ENCODE assay signal across 9 mouse cellular contexts in the genomic region with DNA sequence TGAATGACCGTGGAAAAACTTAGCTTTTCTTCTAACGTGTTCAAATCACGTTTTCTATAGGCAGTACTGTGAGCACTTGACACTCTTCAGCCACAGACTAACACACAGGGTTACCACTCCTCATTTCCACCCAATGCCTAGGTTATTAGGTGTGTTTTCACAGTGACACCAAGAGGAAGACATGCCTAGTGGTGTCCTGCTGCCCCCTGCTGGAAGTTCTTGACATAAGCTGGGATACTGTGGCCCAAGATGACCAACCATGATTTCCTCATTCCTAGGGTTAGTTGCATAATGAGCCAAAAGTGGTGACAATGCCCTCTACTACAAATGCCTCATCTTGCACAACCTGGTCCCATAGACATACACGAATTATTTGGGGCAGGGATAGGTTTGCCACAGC. TPM values are rescaled to one million over a fixed set of nuclear protein-coding genes. Genes with fewer than 3 reads are reported as not detected.
A peak's percentile ranks its signal among the peaks of the same experiment; 100 is the strongest.
DNase-seq lines count a peak whose midpoint lies in the region; ATAC-seq and TF ChIP-seq lines count a peak whose summit lies in the region.
"Had no signal": no experiment of that assay in that cellular context is flagged by ENCODE, and none has a peak within 500 bp of the region (broad histone marks: within the 10 kb centered on the region; RNA-seq: fewer than 3 reads in every experiment).

No protein-coding gene starts in this region.

- H3K36me3 ChIP-seq in C2C12 (ENCODE audit: control insufficient read depth, insufficient read depth): peaks cover 38% of the 10 kb centered on the region
- peaks cover 56% of the 10 kb centered on the region for H3K36me3 ChIP-seq in heart, embryonic 12.5 days
- peaks cover 16% of the 10 kb centered on the region; the same call in 1 of the 2 replicates for H3K36me3 ChIP-seq in kidney, postnatal 0 days (ENCODE audit: insufficient read depth, low read length)
- H3K36me3 ChIP-seq in liver, adult 2 months (ENCODE audit: control insufficient read depth, insufficient read depth, low read length): peaks cover 12% of the 10 kb centered on the region

- no peak overlapping the region for H3K9ac ChIP-seq in heart, embryonic 12.5 days
- no peak overlapping the region for H3K9ac ChIP-seq in kidney, postnatal 0 days (ENCODE audit: low read depth, low read length)
- no peak overlapping the region for H3K9ac ChIP-seq in liver, adult 2 months (ENCODE audit: low read depth, low read length)
- H3K9ac ChIP-seq: embryonic facial prominence, embryonic 13.5 days had no signal

- TF ChIP-seq CTCF in C2C12 (IDR thresholded peaks at IDR 0.05; ENCODE audit: control insufficient read depth, insufficient read depth, insufficient read length): peak; percentile 75
- peak; percentile 74; the same call in 1 of the 2 replicates for TF ChIP-seq CTCF in embryonic fibroblast, embryonic 13.5 days (IDR thresholded peaks at IDR 0.05; ENCODE audit: borderline replicate concordance, insufficient read depth, low read length)
- peak; percentile 98 for TF ChIP-seq CTCF in kidney, postnatal 0 days (IDR thresholded peaks at IDR 0.05; ENCODE audit: low read depth)
- peak; percentile 71 for TF ChIP-seq CTCF in liver, adult 2 months (IDR thresholded peaks at IDR 0.05; ENCODE audit: low read depth, low read length)

- 0 out of 2 replicates have a peak, but pooled peaks cover 2% of the 10 kb centered on the region for H3K4me1 ChIP-seq in embryonic fibroblast, embryonic 13.5 days (ENCODE audit: control insufficient read depth, insufficient read depth, low read length)
- H3K4me1 ChIP-seq in heart, embryonic 12.5 days (replicated peaks): peaks cover 9% of the 10 kb centered on the region
- H3K4me1 ChIP-seq in kidney, postnatal 0 days (replicated peaks; ENCODE audit: insufficient read depth, low read length): no peaks in the 10 kb centered on the region
- peaks cover 38% of the 10 kb centered on the region for H3K4me1 ChIP-seq in liver, adult 2 months (ENCODE audit: control insufficient read depth, insufficient read depth, low read length)

- 30% methylated on average over 4 of the region's 4 CpGs for WGBS in heart, embryonic 12.5 days
- WGBS in kidney, postnatal 0 days: 14% methylated on average over 4 of the region's 4 CpGs
- WGBS in liver, adult 2 months: 22% methylated on average over 4 of the region's 4 CpGs

- H3K4me2 ChIP-seq in heart, embryonic 12.5 days: no peak overlapping the region
- H3K4me2 ChIP-seq in kidney, postnatal 0 days (ENCODE audit: low read length): no peak overlapping the region
- H3K4me2 ChIP-seq: embryonic facial prominence, embryonic 13.5 days had no signal

- H3K79me2 ChIP-seq in C2C12 (ENCODE audit: control insufficient read depth, insufficient read depth): no peaks in the 10 kb centered on the region
- no peaks in the 10 kb centered on the region for H3K79me2 ChIP-seq in liver, adult 2 months (ENCODE audit: control insufficient read depth, insufficient read depth, low read length)

- peak; percentile 66 to 85 for DNase-seq in adrenal gland, postnatal 4 days (ENCODE audit: low spot score in 2 of 2)
- DNase-seq in kidney, postnatal 0 days (ENCODE audit: low spot score): peak; percentile 93
- peak; percentile 96 for DNase-seq in liver, adult 2 months (ENCODE audit: extremely low read depth, low read depth, low spot score)
- DNase-seq in spleen, postnatal 36 days (ENCODE audit: low spot score in 2 of 2): peak; percentile 62 to 78

- H3K4me3 ChIP-seq in C2C12 (ENCODE audit: insufficient read depth, poor library complexity, severe bottlenecking): no peak overlapping the region
- no peak overlapping the region for H3K4me3 ChIP-seq in embryonic fibroblast, embryonic 13.5 days (ENCODE audit: insufficient read depth, low read length)
- no peak overlapping the region for H3K4me3 ChIP-seq in heart, embryonic 12.5 days
- no peak overlapping the region for H3K4me3 ChIP-seq in kidney, postnatal 0 days (replicated peaks; ENCODE audit: low read depth, low read length)
- no peak overlapping the region for H3K4me3 ChIP-seq in liver, adult 2 months (ENCODE audit: insufficient read depth, low read depth, low read length)
- H3K4me3 ChIP-seq: embryonic facial prominence, embryonic 13.5 days had no signal

- ATAC-seq in heart, embryonic 12.5 days (ENCODE audit: insufficient number of reproducible peaks, low FRiP score): peak; percentile 46; the same call in 1 of the 2 replicates
- peak; percentile 53 for ATAC-seq in kidney, postnatal 0 days (replicated peaks; ENCODE audit: low FRiP score, low read depth)
- ATAC-seq in monocyte, adult 5-6 weeks (replicated peaks; ENCODE audit: insufficient number of reproducible peaks, low FRiP score, low TSS enrichment, poor library complexity, severe bottlenecking): peak; percentile 93

- H3ac ChIP-seq in C2C12 (ENCODE audit: control insufficient read depth, insufficient read length, low read depth): no peak overlapping the region

- H3K27ac ChIP-seq in embryonic fibroblast, embryonic 13.5 days (ENCODE audit: insufficient read depth, low read length): no peak overlapping the region
- no peak overlapping the region for H3K27ac ChIP-seq in heart, embryonic 12.5 days (ENCODE audit: poor library complexity, severe bottlenecking)
- no peak overlapping the region for H3K27ac ChIP-seq in kidney, postnatal 0 days
- peak overlapping the region; percentile 82 for H3K27ac ChIP-seq in liver, adult 2 months (replicated peaks; ENCODE audit: insufficient read depth, low read depth, low read length)
- H3K27ac ChIP-seq: embryonic facial prominence, embryonic 13.5 days had no signal

- no peak for TF ChIP-seq POLR2A in embryonic fibroblast, embryonic 13.5 days (IDR thresholded peaks at IDR 0.05; ENCODE audit: low read depth, low read length)
- no peak for TF ChIP-seq POLR2A in liver, adult 2 months (IDR thresholded peaks at IDR 0.05; ENCODE audit: extremely low read depth, insufficient read depth, low read length)

- H3K9me3 ChIP-seq in heart, embryonic 12.5 days (replicated peaks): no peaks in the 10 kb centered on the region
- no peaks in the 10 kb centered on the region for H3K9me3 ChIP-seq in kidney, postnatal 0 days (replicated peaks; ENCODE audit: low read length)
- H3K9me3 ChIP-seq: embryonic facial prominence, embryonic 13.5 days had no signal

- H3K79me3 ChIP-seq in C2C12 (ENCODE audit: low read depth): peaks cover 2% of the 10 kb centered on the region

- H3K27me3 ChIP-seq in C2C12 (ENCODE audit: control insufficient read depth, insufficient read depth, insufficient read length): no peaks in the 10 kb centered on the region
- H3K27me3 ChIP-seq in heart, embryonic 12.5 days (replicated peaks): no peaks in the 10 kb centered on the region
- H3K27me3 ChIP-seq in kidney, postnatal 0 days (ENCODE audit: insufficient read depth, low read length): no peaks in the 10 kb centered on the region
- H3K27me3 ChIP-seq in liver, adult 2 months (ENCODE audit: control insufficient read depth, insufficient read depth, low read length): no peaks in the 10 kb centered on the region
- H3K27me3 ChIP-seq: embryonic facial prominence, embryonic 13.5 days had no signal

TF ChIP-seq in C2C12, 6 proteins besides CTCF, POLR2A, EP300 and RAD21:
- peak; percentile 93 for TF ChIP-seq CEBPB (IDR thresholded peaks at IDR 0.05; ENCODE audit: low read depth)
- no peak for TF ChIP-seq MAX (IDR thresholded peaks at IDR 0.05)
- TF ChIP-seq MYOD1 (IDR thresholded peaks at IDR 0.05; ENCODE audit: control insufficient read depth, insufficient read length, low read depth): no peak
- TF ChIP-seq MYOG (IDR thresholded peaks at IDR 0.05; ENCODE audit: control insufficient read depth, extremely low read depth, insufficient read length): no peak
- no peak for TF ChIP-seq FOSL1 (IDR thresholded peaks at IDR 0.05; ENCODE audit: insufficient read depth, low read length, poor library complexity, severe bottlenecking)
- no peak for TF ChIP-seq USF1 (IDR thresholded peaks at IDR 0.05; ENCODE audit: low read depth)

RNA-seq across cellular contexts. Expression of gene Umps, which starts 16.0 kb away (rescaled TPM):
- 55.6 TPM for polyA plus RNA-seq in C2C12 (2012; fragmentation: generic; extraction: Trizol)
- 10 to 100 TPM; 42.2 to 45.0 TPM for total RNA-seq in adrenal gland, postnatal 4 days (2021)
- 23.3 and 25.5 TPM in 2 replicates for polyA plus RNA-seq in embryonic fibroblast, embryonic 13.5 days (2011; ENCODE audit: insufficient read length, low read depth, missing spikeins)
- polyA plus RNA-seq in heart, embryonic 12.5 days (2016; fragmentation: Nextera tagmentation; extraction: Ambion mirVana): 34.6 and 38.2 TPM in 2 replicates
- 37.9 and 41.7 TPM in 2 replicates for polyA plus RNA-seq in kidney, postnatal 0 days (2015; fragmentation: Nextera tagmentation; extraction: Ambion mirVana)
- 25.4 and 26.5 TPM in 2 replicates for total RNA-seq in liver, adult 2 months (2014; rRNA removed)
- polyA plus RNA-seq in liver, adult 2 months (2012; rRNA removed): 12.9 and 14.9 TPM in 2 replicates
- total RNA-seq in monocyte, adult 5-6 weeks (2017): 19.4 to 23.2 TPM (median 22.4 TPM) in 3 replicates
